Mouse (Mus musculus) E14TG2a.4 (cell line): Measurements from ENCODE around the gene Ap1m1.

ENCODE experiments used
- CTCF ChIP-seq: conservative IDR thresholded peaks from 2 replicates; pipeline ENCODE4 v1.5.1; 2014; ENCODE audit warnings: low read length
- POU5F1 ChIP-seq: IDR thresholded peaks from 2 replicates; pipeline ENCODE4 v1.6.1; 2014; ENCODE audit warnings: low read length, borderline replicate concordance

DNA sequence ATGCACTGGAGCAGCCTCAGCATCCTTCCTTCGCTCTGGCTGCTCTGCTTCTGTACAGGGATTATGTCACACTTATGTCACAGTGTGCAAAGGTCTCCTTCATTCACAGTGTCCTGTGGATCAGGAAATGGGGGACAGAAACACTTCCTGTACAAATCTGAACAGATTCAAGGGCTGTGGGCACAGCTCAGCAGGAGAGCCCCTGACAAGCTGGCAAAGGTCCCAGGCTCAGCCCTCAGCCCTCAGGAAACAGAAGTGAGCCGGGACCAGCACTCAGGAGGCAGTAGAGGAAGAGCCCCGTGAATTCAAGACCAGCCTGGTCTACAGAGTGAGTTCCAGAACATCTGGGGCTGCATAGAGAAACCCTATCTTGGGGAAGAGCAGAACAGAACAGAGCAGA is 41.8 kb downstream of the Ap1m1 start:
- TF ChIP-seq CTCF (no peak), POU5F1 (no peak)
